Comparison of ENCODE assay signal across 27 mouse cellular contexts in the genomic region with DNA sequence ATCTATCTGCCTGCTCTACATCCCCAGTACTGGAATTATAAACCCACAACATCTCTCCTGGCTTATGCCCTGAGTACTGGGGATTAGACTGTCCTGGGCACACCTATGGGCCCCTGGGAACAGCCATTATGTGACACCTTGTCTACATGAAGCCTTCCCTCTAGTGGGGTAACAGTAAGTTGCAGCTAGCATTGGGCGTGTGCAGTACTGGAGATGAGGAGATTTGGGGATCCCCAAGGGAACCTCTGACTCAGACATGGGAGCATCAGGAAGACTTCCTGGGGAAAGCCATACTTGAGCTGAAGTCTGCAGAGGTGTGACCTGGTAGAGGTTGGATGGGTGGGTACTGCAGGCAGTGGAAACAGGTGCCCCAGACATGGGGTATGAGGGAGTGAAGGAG. TPM values are rescaled to one million over a fixed set of nuclear protein-coding genes. Genes with fewer than 3 reads are reported as not detected.
DNase-seq lines count a peak whose midpoint lies in the region; ATAC-seq and TF ChIP-seq lines count a peak whose summit lies in the region.
"Had no signal": no experiment of that assay in that cellular context is flagged by ENCODE, and none has a peak within 500 bp of the region (broad histone marks: within the 10 kb centered on the region; RNA-seq: fewer than 3 reads in every experiment).

No protein-coding gene starts in this region.

- ATAC-seq in hindbrain, postnatal 0 days: no peak
- ATAC-seq in hindbrain, embryonic 13.5 days (ENCODE audit: low FRiP score): no peak
- ATAC-seq in lung, embryonic 16.5 days (ENCODE audit: low read depth): peak; percentile 42; the same call in 1 of the 2 replicates
- ATAC-seq: forebrain, embryonic 14.5 days; hindbrain, embryonic 16.5 days had no signal

- no peak overlapping the region for H3K9ac ChIP-seq in hindbrain, postnatal 0 days (replicated peaks; ENCODE audit: low read length)
- H3K9ac ChIP-seq in hindbrain, embryonic 13.5 days: no peak overlapping the region
- no peak overlapping the region for H3K9ac ChIP-seq in lung, embryonic 16.5 days (ENCODE audit: low read length)

- no peak for TF ChIP-seq POLR2A in kidney, adult 2 months (IDR thresholded peaks at IDR 0.05; ENCODE audit: low read depth, low read length)

- no peak overlapping the region for H3K4me2 ChIP-seq in hindbrain, postnatal 0 days (ENCODE audit: low read depth, low read length)
- H3K4me2 ChIP-seq in hindbrain, embryonic 13.5 days: no peak overlapping the region
- H3K4me2 ChIP-seq in lung, embryonic 16.5 days (ENCODE audit: low read depth, low read length): no peak overlapping the region
- H3K4me2 ChIP-seq: limb, embryonic 13.5 days had no signal

- TF ChIP-seq CTCF in hindbrain, postnatal 0 days (IDR thresholded peaks at IDR 0.05; ENCODE audit: low read depth): peak; percentile 44
- no peak for TF ChIP-seq CTCF in kidney, adult 2 months (conservative IDR thresholded peaks at IDR 0.05; ENCODE audit: insufficient read depth, insufficient read length, low read depth, low read length)

- H3K9me3 ChIP-seq in hindbrain, postnatal 0 days (ENCODE audit: low read length): no peaks in the 10 kb centered on the region
- no peaks in the 10 kb centered on the region for H3K9me3 ChIP-seq in hindbrain, embryonic 13.5 days
- no peaks in the 10 kb centered on the region for H3K9me3 ChIP-seq in lung, embryonic 16.5 days (ENCODE audit: control insufficient read depth, low read length)
- H3K9me3 ChIP-seq: heart, embryonic 10.5 days; limb, embryonic 13.5 days; midbrain, embryonic 10.5 days had no signal

- no peaks in the 10 kb centered on the region for H3K27me3 ChIP-seq in hindbrain, postnatal 0 days (ENCODE audit: insufficient read depth, low read length)
- H3K27me3 ChIP-seq in hindbrain, embryonic 13.5 days: 0 out of 2 replicates have a peak, but pooled peaks cover 5% of the 10 kb centered on the region
- H3K27me3 ChIP-seq in lung, embryonic 16.5 days (ENCODE audit: control insufficient read depth, insufficient read depth, low read depth, low read length): no peaks in the 10 kb centered on the region
- H3K27me3 ChIP-seq in splenic B cell, adult 2 months (ENCODE audit: control insufficient read depth, insufficient read depth, low read length, poor library complexity, severe bottlenecking): no peaks in the 10 kb centered on the region
- H3K27me3 ChIP-seq in kidney, adult 2 months (replicated peaks; ENCODE audit: control insufficient read depth, insufficient read depth, low read length): no peaks in the 10 kb centered on the region
- H3K27me3 ChIP-seq: limb, embryonic 13.5 days had no signal

- no peak overlapping the region for H3K4me3 ChIP-seq in hindbrain, postnatal 0 days (ENCODE audit: low read length)
- no peak overlapping the region for H3K4me3 ChIP-seq in hindbrain, embryonic 13.5 days
- no peak overlapping the region for H3K4me3 ChIP-seq in lung, embryonic 16.5 days (ENCODE audit: low read length)
- H3K4me3 ChIP-seq in kidney, adult 2 months (ENCODE audit: insufficient read depth, low read depth, low read length): no peak overlapping the region
- H3K4me3 ChIP-seq: heart, embryonic 10.5 days; limb, embryonic 13.5 days; midbrain, embryonic 10.5 days had no signal

- 71% methylated on average over 1 of the region's 1 CpGs for WGBS in hindbrain, postnatal 0 days
- 75% methylated on average over 1 of the region's 1 CpGs for WGBS in hindbrain, embryonic 13.5 days
- 46% methylated on average over 1 of the region's 1 CpGs for WGBS in lung, embryonic 16.5 days
- 85% methylated on average over 1 of the region's 1 CpGs for WGBS in kidney, adult 2 months

- H3K27ac ChIP-seq in hindbrain, postnatal 0 days: no peak overlapping the region
- H3K27ac ChIP-seq in hindbrain, embryonic 13.5 days: no peak overlapping the region
- H3K27ac ChIP-seq in lung, embryonic 16.5 days (ENCODE audit: low read length): no peak overlapping the region
- H3K27ac ChIP-seq in kidney, adult 2 months (ENCODE audit: insufficient read depth, low read depth, low read length): no peak overlapping the region
- H3K27ac ChIP-seq: heart, embryonic 10.5 days; limb, embryonic 13.5 days; midbrain, embryonic 10.5 days had no signal

- no peaks in the 10 kb centered on the region for H3K36me3 ChIP-seq in hindbrain, postnatal 0 days (ENCODE audit: insufficient read depth, low read length)
- no peaks in the 10 kb centered on the region for H3K36me3 ChIP-seq in hindbrain, embryonic 13.5 days
- H3K36me3 ChIP-seq in lung, embryonic 16.5 days (ENCODE audit: control insufficient read depth, insufficient read depth, low read length): no peaks in the 10 kb centered on the region
- no peaks in the 10 kb centered on the region for H3K36me3 ChIP-seq in splenic B cell, adult 2 months (ENCODE audit: control insufficient read depth, insufficient read depth, low read length, poor library complexity, severe bottlenecking)
- H3K36me3 ChIP-seq in kidney, adult 2 months (ENCODE audit: control insufficient read depth, insufficient read depth, low read length): no peaks in the 10 kb centered on the region
- H3K36me3 ChIP-seq: heart, embryonic 10.5 days; limb, embryonic 13.5 days; midbrain, embryonic 10.5 days had no signal

- H3K4me1 ChIP-seq in hindbrain, postnatal 0 days (ENCODE audit: insufficient read depth, low read length): peaks cover 4% of the 10 kb centered on the region
- H3K4me1 ChIP-seq in hindbrain, embryonic 13.5 days (replicated peaks): peaks cover 15% of the 10 kb centered on the region
- peaks cover 2% of the 10 kb centered on the region; the same call in 1 of the 2 replicates for H3K4me1 ChIP-seq in lung, embryonic 16.5 days (replicated peaks; ENCODE audit: control insufficient read depth, insufficient read depth, low read length)
- H3K4me1 ChIP-seq in kidney, adult 2 months (ENCODE audit: control insufficient read depth, insufficient read depth, low read length): peaks cover 15% of the 10 kb centered on the region

- DNase-seq in hindbrain, postnatal 0 days (ENCODE audit: low spot score): no peak
- no peak for DNase-seq in lung, postnatal 36 days
- DNase-seq in NIH3T3 (ENCODE audit: low read depth): peak; percentile 39
- peak; percentile 13 for DNase-seq in splenic B cell, adult 2 months (ENCODE audit: low read depth, low spot score)
- DNase-seq in kidney, adult 2 months: no peak
- DNase-seq: cerebellum, adult 11 months; cerebellum, postnatal 25 days; gastrocnemius, postnatal 36 days; heart, postnatal 36 days; lung, adult 18-20 months; right cerebral cortex, postnatal 14 days; thymus, postnatal 4 days had no signal

RNA-seq across cellular contexts. Expression of a gene that starts 23.6 kb away (rescaled TPM):
- 2.3 and 3.9 TPM in 2 replicates for total RNA-seq in hindbrain, postnatal 0 days (2014; rRNA removed)
- polyA plus RNA-seq in hindbrain, postnatal 0 days (2015; fragmentation: Nextera tagmentation; extraction: Ambion mirVana): 3.6 and 4.0 TPM in 2 replicates
- polyA plus RNA-seq in hindbrain, embryonic 13.5 days (2015; fragmentation: Nextera tagmentation; extraction: Ambion mirVana): 1.9 and 3.9 TPM in 2 replicates
- polyA plus RNA-seq in lung, embryonic 16.5 days (2015; fragmentation: Nextera tagmentation; extraction: Ambion mirVana): 8.5 and 10.5 TPM in 2 replicates
- polyA plus RNA-seq in kidney, adult 2 months (2012; rRNA removed): 0.69 and 0.78 TPM in 2 replicates
- total RNA-seq: gastrocnemius, postnatal 36 days had no signal

RNA-seq across cellular contexts. Expression of a gene that starts 24.1 kb away (rescaled TPM):
- total RNA-seq in hindbrain, postnatal 0 days (2014; rRNA removed): 17.4 TPM in 2 replicates
- 15.8 and 16.1 TPM in 2 replicates for polyA plus RNA-seq in hindbrain, postnatal 0 days (2015; fragmentation: Nextera tagmentation; extraction: Ambion mirVana)
- polyA plus RNA-seq in hindbrain, embryonic 13.5 days (2015; fragmentation: Nextera tagmentation; extraction: Ambion mirVana): 20.1 and 21.5 TPM in 2 replicates
- polyA plus RNA-seq in lung, embryonic 16.5 days (2015; fragmentation: Nextera tagmentation; extraction: Ambion mirVana): 22.2 and 25.9 TPM in 2 replicates
- polyA plus RNA-seq in kidney, adult 2 months (2012; rRNA removed): 3.8 and 4.3 TPM in 2 replicates
- polyA plus RNA-seq: C2C12 had no signal

RNA-seq across cellular contexts. Expression of a gene that starts 25.5 kb away (rescaled TPM):
- total RNA-seq in hindbrain, postnatal 0 days (2014; rRNA removed): not detected in 2 replicates
- polyA plus RNA-seq in hindbrain, postnatal 0 days (2015; fragmentation: Nextera tagmentation; extraction: Ambion mirVana): not detected in 2 replicates
- not detected in 2 replicates for polyA plus RNA-seq in hindbrain, embryonic 13.5 days (2015; fragmentation: Nextera tagmentation; extraction: Ambion mirVana)
- not detected in 2 replicates for polyA plus RNA-seq in lung, embryonic 16.5 days (2015; fragmentation: Nextera tagmentation; extraction: Ambion mirVana)
- polyA plus RNA-seq in kidney, adult 2 months (2012; rRNA removed): not detected in 2 replicates
- total RNA-seq: adrenal gland, adult 18-20 months; ES-E14; gastrocnemius, postnatal 36 days; heart, postnatal 36 days; left cerebral cortex, postnatal 10 days had no signal
- polyA plus RNA-seq: C2C12; forebrain, embryonic 14.5 days; heart, embryonic 10.5 days; hindbrain, embryonic 16.5 days; kidney, embryonic 14.5 days; limb, embryonic 13.5 days; midbrain, embryonic 10.5 days; neural tube, embryonic 14.5 days; spleen, adult 2 months; stomach, embryonic 16.5 days had no signal

RNA-seq across cellular contexts. Expression of a gene that starts 37.9 kb away (rescaled TPM):
- total RNA-seq in hindbrain, postnatal 0 days (2014; rRNA removed): not detected in 2 replicates
- polyA plus RNA-seq in hindbrain, postnatal 0 days (2015; fragmentation: Nextera tagmentation; extraction: Ambion mirVana): not detected in 2 replicates
- polyA plus RNA-seq in hindbrain, embryonic 13.5 days (2015; fragmentation: Nextera tagmentation; extraction: Ambion mirVana): not detected in 2 replicates
- not detected in 2 replicates for polyA plus RNA-seq in lung, embryonic 16.5 days (2015; fragmentation: Nextera tagmentation; extraction: Ambion mirVana)
- polyA plus RNA-seq in kidney, adult 2 months (2012; rRNA removed): not detected in 2 replicates
- total RNA-seq: adrenal gland, adult 18-20 months; ES-E14; gastrocnemius, postnatal 36 days; heart, postnatal 36 days; left cerebral cortex, postnatal 10 days had no signal
- polyA plus RNA-seq: C2C12; forebrain, embryonic 14.5 days; heart, embryonic 10.5 days; hindbrain, embryonic 16.5 days; kidney, embryonic 14.5 days; limb, embryonic 13.5 days; midbrain, embryonic 10.5 days; neural tube, embryonic 14.5 days; spleen, adult 2 months; stomach, embryonic 16.5 days had no signal

RNA-seq across cellular contexts. Expression of a gene that starts 41.1 kb away (rescaled TPM):
- total RNA-seq in hindbrain, postnatal 0 days (2014; rRNA removed): 49.7 and 50.2 TPM in 2 replicates
- polyA plus RNA-seq in hindbrain, postnatal 0 days (2015; fragmentation: Nextera tagmentation; extraction: Ambion mirVana): 9.7 and 10.1 TPM in 2 replicates
- polyA plus RNA-seq in hindbrain, embryonic 13.5 days (2015; fragmentation: Nextera tagmentation; extraction: Ambion mirVana): 16.4 and 16.9 TPM in 2 replicates
- polyA plus RNA-seq in lung, embryonic 16.5 days (2015; fragmentation: Nextera tagmentation; extraction: Ambion mirVana): 7.4 and 8.1 TPM in 2 replicates
- polyA plus RNA-seq in kidney, adult 2 months (2012; rRNA removed): 9.1 and 9.5 TPM in 2 replicates

Comparison
In these comparisons a context has a peak if more than half of its experiments do, and no peak if none do; other contexts are left out.
1. DNase-seq: peak in NIH3T3 (single experiment) and splenic B cell, adult 2 months (single experiment); none in hindbrain, postnatal 0 days (single experiment), lung, postnatal 36 days (single experiment) and kidney, adult 2 months (single experiment).